Mouse (Mus musculus) left cerebral cortex, adult 2 months (tissue): ENCODE measurements around the gene Olfr874. TPM values are rescaled to one million over a fixed set of nuclear protein-coding genes. Genes with fewer than 3 reads are reported as not detected.
"Not testable (repeated sequence)": the region's sequence is repeated elsewhere in the genome, so short reads cannot be mapped to it uniquely, and the experiment has no call there.

Experiments
- DNase-seq, 2 experiments: peaks; one replicate each; pipeline ENCODE4 v3.0.0; 2021 to 2022; ENCODE audit warnings: low spot score in 2 of 2, mixed read lengths in 1 of 2; ENCODE audit errors: extremely low spot score in 1 of 2
- H3K27ac ChIP-seq: fragments of 200-600 bp; 2 replicates; pipeline ENCODE4 v1.8.1; 2022
- H3K4me3 ChIP-seq: fragments of 200-600 bp; 2 replicates; pipeline ENCODE4 v1.8.1; 2022
- CTCF ChIP-seq: fragments of 200-600 bp; IDR thresholded peaks from 2 replicates; pipeline ENCODE4 v1.8.1; 2022; ENCODE audit warnings: antibody characterized with exemption, mild to moderate bottlenecking, moderate library complexity
- intact Hi-C: fragments of 180-260 bp; cut with DNase I; formaldehyde crosslinking; loops from one replicate; pipeline ENCODE4 v1.15.1; 2025
- long read RNA-seq, 2 experiments: library from polyadenylated mRNA; stranded (forward); transcript quantifications; one replicate each; pipeline ENCODE4 v2.0.0; 2021; ENCODE audit warnings: borderline mapping rate in 2 of 2
- total RNA-seq, 2 experiments: library from RNA; stranded (reverse); gene quantifications; 2 replicates each; pipeline ENCODE4 v1.2.3; 2021

Gene Olfr874
- not detected for total RNA-seq
- long read RNA-seq, experiment 1 = 0 reads
- long read RNA-seq, experiment 2 = 0 reads

- intact Hi-C loops = no loop called here
- no peak within 1 kb of the TSS for H3K4me3 ChIP-seq
- TF ChIP-seq CTCF = no peak
- DNase-seq = no peak
- H3K27ac ChIP-seq = no peak within 1 kb of the TSS
Observed at GRCm38 (mm10) chr9:37744806-37745205, at the start of gene Olfr874. TSS of gene Olfr874 (plus strand) at chr9:37745106.

GRCm38 (mm10) chr9:37716150-37716549 lies 28.8 kb upstream of the Olfr874 start, which contains the start of gene Olfr160:
TSS of gene Olfr160 (minus strand) at chr9:37716250.
- DNase-seq = no peak
- intact Hi-C loops = no loop called here
- Histone ChIP-seq H3K27ac (no peak within 1 kb of the TSS), H3K4me3 (no peak within 1 kb of the TSS)
- no peak for TF ChIP-seq CTCF

GRCm38 (mm10) chr9:37734310-37734709 lies 10.6 kb upstream of the Olfr874 start:
- no peak for TF ChIP-seq CTCF
- no peak overlapping the region for H3K4me3 ChIP-seq
- no peak for DNase-seq
- H3K27ac ChIP-seq = no peak overlapping the region
- intact Hi-C loops = no loop called here

- no peak for TF ChIP-seq CTCF
- H3K4me3 ChIP-seq = no peak overlapping the region
- H3K27ac ChIP-seq = peak overlapping the region; percentile 40; the same call in 1 of the 2 replicates
- DNase-seq = peak; percentile 16 to 21
- intact Hi-C loops = no loop called here
Observed at GRCm38 (mm10) chr9:37750319-37751075, 5.6 kb downstream of the Olfr874 start.

GRCm38 (mm10) chr9:37751467-37751866 lies 6.6 kb downstream of the Olfr874 start:
- intact Hi-C loops = no loop called here
- no peak for TF ChIP-seq CTCF
- Histone ChIP-seq H3K4me3 (no peak overlapping the region), H3K27ac (no peak overlapping the region)
- DNase-seq = no peak

GRCm38 (mm10) chr9:37752006-37752405 lies 7.1 kb downstream of the Olfr874 start:
- intact Hi-C loops = no loop called here
- Histone ChIP-seq H3K4me3 (no peak overlapping the region), H3K27ac (no peak overlapping the region)
- DNase-seq = no peak
- TF ChIP-seq CTCF = no peak

GRCm38 (mm10) chr9:37761728-37762127 lies 16.8 kb downstream of the Olfr874 start:
- intact Hi-C loops = no loop called here
- Histone ChIP-seq H3K4me3 (no peak overlapping the region), H3K27ac (no peak overlapping the region)
- no peak for TF ChIP-seq CTCF
- DNase-seq = no peak

- no peak; the same call in 1 of the 2 replicates for TF ChIP-seq CTCF
- DNase-seq = no peak
- Histone ChIP-seq H3K27ac (no peak overlapping the region), H3K4me3 (no peak overlapping the region)
- intact Hi-C loops = no loop called here
Observed at GRCm38 (mm10) chr9:37762541-37762940, 17.6 kb downstream of the Olfr874 start.

GRCm38 (mm10) chr9:37770661-37771060 lies 25.8 kb downstream of the Olfr874 start:
- intact Hi-C loops = no loop called here
- TF ChIP-seq CTCF = no peak

GRCm38 (mm10) chr9:37771759-37772158 lies 26.9 kb downstream of the Olfr874 start, which contains the start of gene Olfr875:
TSS of gene Olfr875 (plus strand) at chr9:37771857.
- intact Hi-C loops = no loop called here
- Histone ChIP-seq H3K27ac (no peak within 1 kb of the TSS), H3K4me3 (no peak within 1 kb of the TSS)
- no peak for DNase-seq
- no peak for TF ChIP-seq CTCF

More at GRCm38 (mm10) chr9:37770661-37771060, 25.8 kb downstream of the Olfr874 start:
- H3K4me3 ChIP-seq = no peak overlapping the region
- DNase-seq = no peak
- H3K27ac ChIP-seq = no peak overlapping the region

GRCm38 (mm10) chr9:37782766-37783260 lies 37.9 kb downstream of the Olfr874 start:
- Histone ChIP-seq H3K27ac (no peak overlapping the region), H3K4me3 (peak overlapping the region; percentile 17; the same call in 1 of the 2 replicates)
- TF ChIP-seq CTCF = no peak
- intact Hi-C loops = no loop called here
- peak in 1 of 2 experiments; percentile 11 for DNase-seq

- intact Hi-C loops, DNase-seq, H3K27ac ChIP-seq, H3K4me3 ChIP-seq: not testable (repeated sequence)
Observed at GRCm38 (mm10) chr9:37783394-37784387, 38.8 kb downstream of the Olfr874 start.
